Mouse (Mus musculus) G1E (cell line): ENCODE measurements around the gene Spata33. TPM values are rescaled to one million over a fixed set of nuclear protein-coding genes. Genes with fewer than 3 reads are reported as not detected.
"Not testable (repeated sequence)": the region's sequence is repeated elsewhere in the genome, so short reads cannot be mapped to it uniquely, and the experiment has no call there.

ENCODE experiments used
- ATAC-seq: 2 replicates; pipeline ENCODE4 v1.8.0; 2016; ENCODE audit warnings: mild to moderate bottlenecking; ENCODE audit not compliant: insufficient number of reproducible peaks, poor library complexity, low FRiP score, severe bottlenecking; ENCODE audit errors: extremely low read depth
- DNase-seq: peaks from one replicate; pipeline ENCODE4 v3.0.0; 2012; ENCODE audit warnings: low spot score
- H3K27me3 ChIP-seq: 2 replicates; pipeline ENCODE4 v1.6.1; 2012; ENCODE audit warnings: mild to moderate bottlenecking, low read length, inconsistent platforms; ENCODE audit not compliant: insufficient read depth
- H3K36me3 ChIP-seq: replicated peaks from 2 replicates; pipeline ENCODE3; 2012; ENCODE audit warnings: mild to moderate bottlenecking, inconsistent platforms
- H3K4me1 ChIP-seq: 2 replicates; pipeline ENCODE4 v1.6.1; 2012; ENCODE audit warnings: low read depth, low read length, inconsistent platforms, mixed read lengths; ENCODE audit not compliant: insufficient read depth
- H3K4me3 ChIP-seq: 2 replicates; pipeline ENCODE4 v1.5.1; 2012; ENCODE audit warnings: low read depth, mild to moderate bottlenecking, inconsistent platforms, low read length, moderate library complexity, mixed read lengths
- H3K9me3 ChIP-seq: replicated peaks from 2 replicates; pipeline ENCODE4 v1.6.1; 2012; ENCODE audit warnings: inconsistent platforms
- CTCF ChIP-seq: IDR thresholded peaks from 2 replicates; pipeline ENCODE4 v1.5.1; 2012; ENCODE audit warnings: low read depth, low read length, inconsistent platforms, mixed read lengths
- GATA1 ChIP-seq: IDR thresholded peaks from 2 replicates; pipeline ENCODE4 v1.6.1; 2012; ENCODE audit warnings: borderline replicate concordance, low read length, inconsistent platforms, mixed read lengths
- GATA2 ChIP-seq: IDR thresholded peaks from 2 replicates; pipeline ENCODE4 v1.6.1; 2012; ENCODE audit warnings: low read depth, low read length, inconsistent platforms, borderline replicate concordance
- POLR2AphosphoS5 ChIP-seq: IDR thresholded peaks from 2 replicates; pipeline ENCODE4 v1.6.1; 2012; ENCODE audit warnings: low read depth, low read length, inconsistent platforms; ENCODE audit not compliant: insufficient replicate concordance
- TAL1 ChIP-seq: conservative IDR thresholded peaks from 2 replicates; pipeline ENCODE4 v1.6.1; 2012; ENCODE audit warnings: low read depth, low read length, inconsistent platforms, mixed read lengths
- polyA plus RNA-seq: library from polyadenylated mRNA; stranded (reverse); fragments of >175 nt; gene quantifications from 2 replicates; pipeline ENCODE4 v1.2.3, GENCODE M21; 2012
- total RNA-seq, 2 experiments: library from RNA; stranded (forward) in 1 of 2; stranded (reverse) in 1 of 2; fragments of 200-1000 nt in 1 of 2; fragments of >200 nt in 1 of 2; fragmentation: Nextera tagmentation in 1 of 2; gene quantifications; 2 replicates each; pipeline ENCODE4 v1.2.3; 2014 to 2017

The Spata33 gene
- total and polyA plus RNA-seq, 3 experiments: 0.13 to 1.1 (median 0.30) TPM

GRCm38 (mm10) chr8:123191908-123192307, 20.7 kb upstream of the Spata33 start:
- no peak for TF ChIP-seq GATA1
- no peak for TF ChIP-seq TAL1
- TF ChIP-seq GATA2: no peak
- TF ChIP-seq CTCF: no peak
- no peak for TF ChIP-seq POLR2AphosphoS5
- no peak for ATAC-seq
- H3K9me3 ChIP-seq: no peaks in the 10 kb centered on the region
- DNase-seq: no peak
- peaks cover 54% of the 10 kb centered on the region for H3K27me3 ChIP-seq
- no peaks in the 10 kb centered on the region for H3K36me3 ChIP-seq
- H3K4me1 ChIP-seq: peaks cover 26% of the 10 kb centered on the region
- H3K4me3 ChIP-seq: no peak overlapping the region

DNA sequence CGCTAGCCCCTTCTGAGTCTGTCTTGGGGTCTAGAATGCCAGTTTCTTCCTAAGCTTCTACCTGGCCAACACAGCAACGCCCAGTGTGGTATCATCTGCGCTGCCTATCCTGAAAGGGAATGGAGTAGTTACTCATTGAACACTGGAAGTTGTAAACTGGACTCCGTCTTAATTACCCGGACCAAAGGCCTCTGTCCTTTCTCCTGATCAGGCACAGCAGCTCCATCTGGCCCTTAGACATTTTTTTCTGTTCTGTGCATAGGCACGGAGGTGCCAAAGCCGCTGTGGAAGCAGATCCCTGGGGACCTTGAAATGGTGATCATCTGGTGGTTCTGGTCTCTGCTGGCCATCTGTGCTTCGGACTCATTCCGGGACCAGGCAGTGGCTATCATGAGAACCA, 18.9 kb upstream of the Spata33 start:
- peaks cover 29% of the 10 kb centered on the region for H3K4me1 ChIP-seq
- ATAC-seq: no peak
- DNase-seq: no peak
- H3K27me3 ChIP-seq: peaks cover 49% of the 10 kb centered on the region
- no peak for TF ChIP-seq GATA2
- TF ChIP-seq GATA1: no peak
- TF ChIP-seq POLR2AphosphoS5: no peak
- no peak for TF ChIP-seq TAL1
- no peak for TF ChIP-seq CTCF
- H3K4me3 ChIP-seq: no peak overlapping the region
- H3K9me3 ChIP-seq: no peaks in the 10 kb centered on the region
- no peaks in the 10 kb centered on the region for H3K36me3 ChIP-seq

- Histone ChIP-seq H3K4me1 (peaks cover 13% of the 10 kb centered on the region), H3K27me3 (peaks cover 61% of the 10 kb centered on the region)
- DNase-seq, H3K9me3 ChIP-seq, ATAC-seq, H3K4me3 ChIP-seq, H3K36me3 ChIP-seq: not testable (repeated sequence)
Measured at GRCm38 (mm10) chr8:123197016-123197415, 15.6 kb upstream of the Spata33 start.

DNA sequence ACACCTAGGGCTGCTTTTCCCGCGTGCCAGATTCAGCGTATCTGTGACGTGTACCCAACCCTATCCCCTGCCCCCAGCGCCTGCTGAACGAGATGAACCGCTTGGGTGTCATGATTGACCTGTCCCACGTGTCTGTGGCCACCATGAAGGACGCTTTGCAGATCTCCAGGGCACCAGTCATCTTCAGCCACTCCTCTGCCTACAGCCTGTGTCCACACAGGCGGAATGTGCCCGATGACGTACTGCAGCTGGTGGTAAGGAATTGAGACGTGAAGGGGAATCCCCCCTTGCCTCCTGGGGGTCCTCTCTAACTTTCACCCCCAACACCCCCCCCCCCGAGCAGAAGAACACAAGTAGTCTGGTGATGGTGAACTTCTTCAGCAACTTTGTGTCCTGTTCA, 12.8 kb upstream of the Spata33 start:
- peaks cover 49% of the 10 kb centered on the region for H3K27me3 ChIP-seq
- ATAC-seq: no peak
- TF ChIP-seq GATA2 (no peak), CTCF (no peak), GATA1 (no peak), TAL1 (no peak), POLR2AphosphoS5 (no peak)

DNA sequence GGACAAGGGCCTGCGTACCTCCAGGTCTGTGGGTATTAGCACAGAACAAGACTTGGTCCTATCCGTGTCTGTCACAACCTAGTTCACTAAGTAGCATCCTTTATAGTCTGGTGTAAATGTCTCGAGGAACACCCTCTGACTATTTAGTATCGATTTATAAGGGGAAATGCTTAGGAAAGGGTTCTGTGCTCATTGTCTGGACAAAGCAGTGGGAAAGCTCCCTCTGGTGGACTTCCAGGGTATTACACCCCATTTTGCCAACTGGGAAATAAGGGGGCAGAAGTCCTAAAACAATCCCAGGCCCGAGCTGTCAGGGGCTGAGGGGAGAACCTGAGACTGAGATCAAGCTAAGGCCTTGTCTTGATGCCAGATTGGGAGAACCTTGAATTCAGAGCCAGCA, 10.3 kb upstream of the Spata33 start:
- Histone ChIP-seq H3K27me3 (peaks cover 44% of the 10 kb centered on the region), H3K36me3 (peaks cover 43% of the 10 kb centered on the region), H3K4me3 (no peak overlapping the region), H3K4me1 (peaks cover 13% of the 10 kb centered on the region), H3K9me3 (no peaks in the 10 kb centered on the region)
- TF ChIP-seq CTCF: peak; percentile 92
- TF ChIP-seq GATA2: no peak
- DNase-seq (peak; percentile 56), ATAC-seq (no peak)

More for the DNA sequence above, 12.8 kb upstream of the Spata33 start:
- Histone ChIP-seq H3K4me3 (no peak overlapping the region), H3K9me3 (no peaks in the 10 kb centered on the region), H3K4me1 (peaks cover 14% of the 10 kb centered on the region), H3K36me3 (peaks cover 23% of the 10 kb centered on the region)
- DNase-seq: no peak

DNA sequence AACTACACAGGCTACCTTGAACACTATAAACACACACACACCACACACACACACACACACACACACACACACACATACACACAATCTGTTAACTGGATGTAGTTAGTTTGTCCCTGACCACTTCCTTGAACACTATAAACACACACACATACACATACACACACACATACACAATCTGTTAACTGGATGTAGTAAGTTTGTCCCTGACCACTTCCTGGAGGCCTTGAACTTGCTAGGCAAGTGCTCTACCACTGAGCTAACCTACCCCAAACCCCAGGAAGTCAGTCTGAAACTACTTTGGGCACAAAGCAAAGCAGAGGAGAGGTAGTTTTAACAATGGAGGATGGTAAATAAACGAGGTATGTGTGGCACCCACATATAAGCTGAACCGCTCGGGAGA, 9.1 kb upstream of the Spata33 start:
- H3K36me3 ChIP-seq: peaks cover 56% of the 10 kb centered on the region
- no peak overlapping the region for H3K4me3 ChIP-seq
- DNase-seq (no peak), ATAC-seq (no peak)
- no peaks in the 10 kb centered on the region for H3K9me3 ChIP-seq
- peaks cover 36% of the 10 kb centered on the region for H3K27me3 ChIP-seq
- peaks cover 8% of the 10 kb centered on the region for H3K4me1 ChIP-seq
- TF ChIP-seq POLR2AphosphoS5 (no peak), GATA2 (no peak), CTCF (no peak), GATA1 (no peak), TAL1 (no peak)

DNA sequence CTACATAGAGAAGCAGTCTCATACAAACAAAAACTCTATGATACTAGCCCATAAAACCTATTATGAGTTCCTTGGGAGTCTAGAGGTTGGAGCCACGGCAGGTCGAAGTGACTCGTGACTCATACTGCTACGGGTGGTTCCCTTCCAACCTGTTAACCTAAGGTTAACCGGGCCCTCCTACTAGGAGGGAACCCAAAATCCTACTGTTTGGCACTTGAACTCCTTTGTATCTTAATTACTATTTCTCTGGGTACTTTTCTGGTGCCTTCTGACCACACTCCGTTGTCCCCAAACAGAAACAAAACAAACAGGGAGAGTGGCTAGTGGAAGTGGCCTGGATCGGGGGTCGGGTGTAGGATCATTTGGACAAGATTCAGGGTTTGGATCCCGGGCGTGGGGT, 756 bp upstream of the Spata33 start:
- H3K36me3 ChIP-seq: peaks cover 47% of the 10 kb centered on the region
- H3K4me3 ChIP-seq: peak overlapping the region; percentile 86
- H3K27me3 ChIP-seq: peaks cover 6% of the 10 kb centered on the region; the same call in 1 of the 2 replicates
- ATAC-seq (no peak), DNase-seq (no peak)
- TF ChIP-seq TAL1 (no peak), GATA1 (no peak), CTCF (no peak), POLR2AphosphoS5 (no peak), GATA2 (no peak)
- H3K9me3 ChIP-seq: no peaks in the 10 kb centered on the region
- peaks cover 40% of the 10 kb centered on the region for H3K4me1 ChIP-seq
